Mouse (Mus musculus) gastrocnemius, postnatal 25 days (tissue): Measurements from ENCODE around the gene AU022252. TPM values are rescaled to one million over a fixed set of nuclear protein-coding genes. Genes with fewer than 3 reads are reported as not detected.

Source experiments
- DNase-seq: peaks from one replicate; pipeline ENCODE4 v3.0.0; 2022
- total RNA-seq, 2 experiments: library from RNA; stranded (reverse); gene quantifications; 1 replicate in 1 of 2; 2 replicates in 1 of 2; pipeline ENCODE4 v1.2.3; 2021

Gene AU022252
- total RNA-seq, 2 experiments from 2014 or later = 22.5 to 22.8 TPM

- DNase-seq = no peak
These were observed 44.3 kb downstream of the AU022252 start for GRCm38 (mm10) chr4:119188060-119188785.

GRCm38 (mm10) chr4:119185771-119186170 is 46.7 kb downstream of the AU022252 start:
- DNase-seq = no peak

DNA sequence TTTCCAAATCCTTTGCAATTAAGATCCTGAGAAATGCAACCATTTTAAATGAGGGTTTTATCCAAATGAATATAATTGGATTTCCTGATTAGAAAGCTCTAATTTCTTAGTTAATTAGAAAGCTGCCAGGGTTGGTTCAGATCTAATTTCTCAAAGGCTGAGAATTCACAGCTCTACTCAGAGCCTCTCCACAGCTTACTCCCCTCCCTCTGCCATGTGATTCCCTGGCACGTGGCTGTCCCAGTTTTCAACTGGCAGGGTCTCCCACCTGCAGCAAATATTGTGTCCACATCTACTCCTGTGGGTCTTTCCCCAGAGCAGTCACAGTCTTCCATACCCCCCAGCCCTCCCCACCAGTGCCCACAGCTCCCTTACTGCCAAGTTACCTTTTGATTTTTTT is 49.0 kb downstream of the AU022252 start:
- no peak for DNase-seq

- DNase-seq = no peak
These were observed 51.1 kb downstream of the AU022252 start for GRCm38 (mm10) chr4:119181456-119181855.

DNA sequence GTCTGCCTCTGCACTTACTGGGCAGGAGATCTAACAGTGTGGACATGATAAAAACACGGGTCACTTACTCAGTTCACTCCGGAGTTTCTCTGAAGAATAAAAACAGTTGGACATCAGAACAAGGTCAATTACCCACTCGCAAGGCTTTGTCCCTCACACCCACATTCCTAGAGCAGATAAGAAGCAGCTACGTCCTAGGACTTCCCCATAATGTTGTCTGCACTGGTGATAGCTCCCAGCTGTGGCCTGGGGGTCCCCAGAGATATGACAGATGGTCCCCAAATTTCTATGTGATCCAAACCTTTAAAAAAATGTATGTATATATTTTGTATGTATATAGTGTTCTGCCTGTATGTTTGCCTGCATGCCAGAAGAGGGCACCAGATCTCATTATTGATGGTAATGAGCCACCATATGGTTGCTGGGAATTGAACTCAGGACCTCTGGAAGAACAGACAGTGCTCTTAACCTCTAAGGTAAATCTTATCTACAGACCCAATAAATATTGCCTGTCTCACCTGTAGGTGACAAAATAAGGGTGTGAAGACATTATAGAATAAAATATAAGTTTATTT is 52.3 kb downstream of the AU022252 start:
- DNase-seq = no peak

DNA sequence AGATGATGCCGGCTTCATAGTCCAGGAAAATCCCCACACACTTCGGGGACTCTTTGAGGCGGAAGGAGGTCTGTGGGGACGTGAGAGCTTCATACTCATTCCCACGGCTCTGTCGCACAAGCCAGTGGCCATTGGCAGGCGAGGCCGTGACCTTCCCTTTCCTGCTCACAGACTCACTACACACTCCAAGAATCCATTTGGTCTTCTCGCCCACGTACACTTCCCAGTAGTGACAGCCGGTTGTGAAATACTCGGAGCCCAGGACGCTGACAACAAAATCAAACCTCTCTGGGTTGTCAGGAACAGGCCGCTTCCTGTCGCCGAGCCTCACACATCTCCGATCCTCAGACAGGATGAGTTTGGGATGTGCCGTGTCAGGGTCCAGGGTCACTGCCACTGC is 54.2 kb downstream of the AU022252 start:
- no peak for DNase-seq

DNA sequence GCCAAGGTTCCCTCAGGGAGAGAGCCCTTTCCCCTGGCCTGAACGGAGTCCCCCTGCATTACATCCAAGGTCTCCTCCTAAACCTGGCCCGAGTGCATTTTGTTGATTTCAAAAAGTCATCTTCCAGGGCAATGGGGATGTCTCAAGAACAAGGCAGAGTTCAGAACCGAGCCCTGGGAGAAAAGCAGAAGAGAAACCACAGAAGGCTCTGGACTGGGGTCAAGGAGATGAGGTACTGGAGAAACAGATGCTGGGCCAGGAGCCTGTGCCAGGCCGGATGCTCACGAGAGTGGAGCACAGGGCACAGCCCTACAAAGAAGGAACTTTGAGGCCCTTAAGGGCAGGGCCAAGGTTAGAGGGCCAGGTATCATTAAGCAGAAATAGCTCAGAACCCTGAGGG is 54.8 kb downstream of the AU022252 start:
- no peak for DNase-seq

- DNase-seq = peak; percentile 95
These were observed 58.6 kb downstream of the AU022252 start, which contains the start of gene Zfp691 for GRCm38 (mm10) chr4:119173851-119174453. Gene Zfp691, minus strand, starts transcription at chr4:119174195.

DNA sequence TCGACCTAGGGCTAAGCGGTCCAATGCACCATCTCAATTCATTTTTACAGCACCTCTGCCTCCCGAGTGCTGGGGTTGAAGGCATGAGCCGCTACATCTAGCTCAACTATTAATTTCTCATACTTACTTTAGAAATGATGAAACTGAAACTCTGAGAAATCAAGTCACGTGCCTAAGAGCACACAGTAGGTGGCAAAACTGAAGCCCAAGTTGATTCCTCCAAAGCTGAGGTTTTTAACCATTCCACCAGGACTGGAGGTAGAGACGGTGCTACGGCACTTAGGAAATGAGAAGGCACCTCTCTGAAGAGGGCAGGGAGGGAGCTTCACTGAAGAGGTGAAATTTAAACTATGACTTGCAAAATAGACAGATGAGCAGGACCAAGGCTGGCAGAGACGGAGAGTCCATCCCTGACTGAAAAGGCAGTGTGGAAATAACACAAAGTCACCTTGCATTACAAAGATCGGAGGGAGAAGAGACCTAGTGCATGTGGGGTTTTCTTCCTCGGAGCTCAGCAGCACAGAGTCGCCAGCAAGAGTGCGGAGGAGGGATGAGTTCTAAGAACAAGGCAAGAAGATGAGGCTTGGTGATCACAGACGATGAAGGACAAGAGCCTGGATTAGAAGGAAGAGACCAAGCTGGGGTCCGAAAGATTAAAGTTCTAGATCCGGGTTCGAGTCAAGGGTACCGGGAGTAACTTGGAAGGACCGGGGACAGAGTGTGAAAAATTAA is 59.4 kb downstream of the AU022252 start:
- no peak for DNase-seq

- peak; percentile 44 for DNase-seq
These were observed 64.8 kb downstream of the AU022252 start for GRCm38 (mm10) chr4:119167663-119168062.

DNA sequence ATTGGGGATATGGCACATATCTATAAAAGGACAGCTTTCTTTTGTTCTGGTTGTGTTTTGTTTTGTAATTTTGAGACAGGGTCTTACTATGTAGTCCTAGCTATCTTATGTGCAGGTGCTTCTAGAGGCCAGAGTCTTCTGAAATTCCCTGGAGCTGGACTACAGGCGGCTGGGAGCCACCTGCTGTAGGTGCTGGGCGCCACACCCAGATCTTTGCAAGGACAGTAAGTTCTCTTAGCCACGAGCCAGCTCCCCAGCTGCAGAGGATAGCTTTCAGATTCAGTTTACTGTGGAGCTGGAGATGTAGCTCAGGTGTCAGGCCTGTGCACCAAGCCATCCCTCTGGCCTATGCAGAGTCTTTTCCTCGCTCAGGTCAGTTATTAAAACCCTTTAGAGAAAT is 65.4 kb downstream of the AU022252 start:
- no peak for DNase-seq

DNA sequence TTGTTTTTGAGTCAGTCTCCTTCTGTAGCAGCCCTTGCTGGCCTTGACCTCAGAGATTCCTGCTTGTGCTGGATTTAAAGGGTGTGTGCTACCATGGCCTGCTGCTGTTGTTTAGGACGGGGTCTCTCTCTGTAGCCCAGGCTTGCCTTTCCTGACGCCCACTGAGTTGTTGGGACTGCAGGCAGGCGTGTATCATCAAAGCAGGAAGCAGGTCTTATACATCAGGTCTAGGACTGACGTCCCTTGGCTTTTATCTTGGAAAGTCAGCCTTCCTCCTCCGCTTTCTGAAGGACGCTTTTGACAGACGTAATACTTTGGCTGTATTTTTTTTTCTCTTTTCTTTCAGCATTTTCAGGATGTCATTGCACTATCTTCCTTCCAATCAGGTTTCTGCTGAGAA is 66.6 kb downstream of the AU022252 start:
- DNase-seq = no peak

DNA sequence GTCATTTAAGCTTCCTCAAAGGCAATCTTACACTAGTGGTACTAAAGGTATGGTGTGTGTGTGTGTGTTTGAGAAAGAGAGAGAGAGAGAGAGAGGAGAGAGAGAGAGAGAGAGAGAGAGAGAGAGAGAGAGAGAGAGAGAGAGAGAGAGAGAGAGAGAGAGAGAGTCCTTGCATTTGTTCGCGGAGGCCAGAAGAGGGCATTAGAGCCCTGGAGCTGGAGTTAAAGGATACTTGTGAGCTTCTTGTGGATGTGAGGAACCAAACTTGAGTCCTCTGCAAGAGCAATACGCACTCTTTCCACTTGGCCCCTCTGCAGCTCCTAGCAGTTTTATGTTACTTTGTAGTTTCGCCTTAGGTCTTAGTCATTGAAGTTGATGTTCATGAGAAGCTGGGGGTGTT is 69.5 kb downstream of the AU022252 start:
- no peak for DNase-seq

DNA sequence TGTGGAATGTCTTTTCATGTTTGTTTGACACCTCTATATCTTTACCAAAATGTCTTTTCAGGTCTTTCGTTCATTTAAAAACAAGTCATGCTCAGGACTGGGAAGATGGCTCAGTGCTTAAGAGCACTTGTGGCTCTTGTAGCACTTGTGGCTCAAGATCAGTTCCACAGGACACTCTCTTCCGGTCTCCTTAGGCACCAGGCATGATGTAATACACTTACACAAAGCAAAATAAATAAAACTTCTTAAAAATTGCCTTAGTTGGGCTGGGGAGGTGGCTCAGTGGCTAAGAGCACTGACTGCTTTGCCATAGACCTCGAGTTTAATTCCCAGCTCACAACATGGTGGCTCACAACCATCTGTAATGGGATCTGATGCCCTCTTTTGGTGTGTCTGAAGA is 71.2 kb downstream of the AU022252 start:
- DNase-seq = no peak

DNA sequence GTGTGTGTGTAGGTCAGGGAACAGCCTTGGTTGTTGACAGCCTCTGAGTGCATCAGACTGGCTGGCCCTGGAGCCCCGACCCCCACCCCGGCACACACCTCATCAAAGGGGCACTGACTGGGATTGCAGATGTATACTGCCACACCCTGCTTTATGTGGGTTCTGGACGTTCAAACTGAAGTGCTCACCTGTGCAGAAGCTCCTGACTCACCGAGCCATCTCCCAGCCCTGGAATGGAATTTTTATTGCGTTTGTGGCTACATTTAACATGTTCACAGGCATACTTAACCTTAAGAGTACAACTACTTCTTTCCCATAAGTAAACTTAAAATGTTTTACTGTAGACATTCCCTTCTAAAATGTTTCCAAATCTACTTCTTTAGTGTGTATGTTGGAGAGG is 74.6 kb downstream of the AU022252 start:
- no peak for DNase-seq

DNA sequence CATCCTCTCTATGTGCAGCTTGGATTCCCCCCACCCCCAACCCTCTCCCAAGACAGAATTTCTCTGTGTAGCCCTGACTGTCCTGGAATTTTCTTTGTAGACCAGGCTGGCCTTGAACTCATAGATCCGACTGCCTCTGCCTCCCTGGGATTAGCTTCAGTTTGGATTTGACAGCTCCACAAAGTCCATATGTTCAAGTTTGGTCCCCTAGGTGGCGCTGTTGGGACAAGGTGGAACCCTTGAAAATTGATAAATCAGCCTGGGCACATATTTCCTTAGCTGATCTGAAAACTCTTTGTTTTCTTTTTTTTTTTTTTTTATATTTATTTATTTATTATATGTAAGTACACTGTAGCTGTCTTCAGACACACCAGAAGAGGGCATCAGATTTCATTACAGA is 75.3 kb downstream of the AU022252 start:
- no peak for DNase-seq

Other genes with a start within 250 kb of the AU022252 start
- gene Slc2a1, start 124.0 kb downstream of the AU022252 start, total RNA-seq = 1 to 10 TPM; 4.0 to 5.5 TPM
- 10 to 100 TPM; 16.3 to 17.5 TPM for gene Zfp691, start 58.5 kb downstream of the AU022252 start, total RNA-seq
- not detected for gene Ermap, start 42.7 kb downstream of the AU022252 start, total RNA-seq
- 10 to 100 TPM; 13.9 to 17.4 TPM for gene Svbp, start 37.4 kb downstream of the AU022252 start, total RNA-seq
- under 1 TPM in 1 of 2 experiments, not detected in 1; 0.56 TPM for gene Tmem269, start 14.5 kb downstream of the AU022252 start, total RNA-seq
- 10 to 100 TPM; 12.0 to 12.6 TPM for gene P3h1, start 203 bp upstream of the AU022252 start, total RNA-seq
- 1 to 10 TPM; 3.2 to 3.8 TPM for gene Cldn19, start 22.7 kb upstream of the AU022252 start, total RNA-seq
- 100 to 1,000 TPM; 509 to 515 TPM for gene Ybx1, start 61.9 kb upstream of the AU022252 start, total RNA-seq
- gene Ppih, start 87.8 kb upstream of the AU022252 start, total RNA-seq = 1 to 10 TPM; 7.0 to 7.8 TPM
- under 1 TPM in 1 of 2 experiments, not detected in 1; 0.11 TPM for gene Ccdc30, start 182.8 kb upstream of the AU022252 start, total RNA-seq
- gene Ppcs, start 189.7 kb upstream of the AU022252 start, total RNA-seq = 1 to 10 TPM; 5.1 to 5.2 TPM
- gene Zmynd12, start 190.1 kb upstream of the AU022252 start, total RNA-seq = not detected